Mouse (Mus musculus): ENCODE data around the gene Klhl26. TPM values are rescaled to one million over a fixed set of nuclear protein-coding genes. Genes with fewer than 3 reads are reported as not detected.

Gene Klhl26
- polyA plus RNA-seq, 1 experiment from 2014 or later, result 24.9 TPM

DNA sequence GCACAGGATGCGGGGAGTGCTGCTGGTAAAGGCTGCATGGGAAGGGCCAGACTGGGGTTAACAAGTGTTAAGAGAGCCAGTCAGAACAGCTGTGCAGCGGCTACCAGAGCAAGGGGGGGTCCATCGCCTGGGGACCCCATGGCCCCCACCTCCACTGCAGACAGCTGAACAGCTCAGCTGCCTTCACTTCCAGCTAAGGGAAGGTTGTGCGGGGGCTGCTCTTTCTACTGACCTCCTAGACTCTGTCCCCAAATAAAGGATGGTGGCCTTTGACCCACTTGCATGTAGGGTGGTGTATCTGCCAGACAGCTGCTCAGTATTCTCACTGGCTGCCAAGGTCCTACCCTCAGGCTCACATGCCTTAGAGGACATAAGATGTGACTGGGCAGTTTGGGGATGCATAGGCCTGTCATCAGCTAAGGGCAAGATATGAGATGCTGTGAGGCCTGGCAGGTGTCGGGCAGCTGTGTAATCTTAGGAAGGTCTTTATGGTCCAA, 9.5 kb downstream of the Klhl26 start:
- no peak overlapping the region for H3K4me2 ChIP-seq (ENCODE audit: low read depth, low read length)
- no peaks in the 10 kb centered on the region for H3K27me3 ChIP-seq (ENCODE audit: control insufficient read depth, insufficient read depth, low read length)
- 70% methylated on average over 5 of the region's 5 CpGs for WGBS
- H3K4me1 ChIP-seq (ENCODE audit: control insufficient read depth, insufficient read depth, low read length), result peaks cover 13% of the 10 kb centered on the region
- no peak overlapping the region for H3K4me3 ChIP-seq (replicated peaks; ENCODE audit: low read length)
- ATAC-seq (ENCODE audit: insufficient read depth, low FRiP score), result no peak
- H3K27ac ChIP-seq (ENCODE audit: low read length), result no peak overlapping the region
- no peak overlapping the region for H3K9ac ChIP-seq (ENCODE audit: low read length)
- H3K36me3 ChIP-seq (ENCODE audit: control insufficient read depth, insufficient read depth, low read length), result no peaks in the 10 kb centered on the region
- no peaks in the 10 kb centered on the region for H3K9me3 ChIP-seq (replicated peaks; ENCODE audit: control insufficient read depth, low read length)

DNA sequence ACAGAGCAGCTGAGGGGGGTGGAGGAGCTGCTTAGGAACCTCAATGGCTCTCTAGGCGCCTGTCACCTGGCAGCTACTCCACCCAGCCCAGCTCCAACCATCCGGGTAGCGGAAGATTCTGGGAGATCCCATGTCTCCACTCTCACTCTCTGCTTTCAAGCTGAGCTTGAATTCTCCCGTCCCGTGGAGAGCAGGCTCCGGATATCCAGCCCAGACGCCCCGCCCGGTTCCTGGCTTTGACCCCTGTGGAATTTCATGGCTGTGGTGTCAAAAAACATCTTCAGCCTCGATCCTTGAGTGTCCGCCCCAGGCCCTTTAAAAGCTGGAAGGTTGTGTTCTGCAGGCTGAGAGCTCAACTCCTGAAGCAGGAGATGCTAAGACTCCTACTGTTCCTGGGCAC, 10.0 kb downstream of the Klhl26 start:
- Histone ChIP-seq H3K4me2 (ENCODE audit: low read depth, low read length) (no peak overlapping the region), H3K4me1 (ENCODE audit: control insufficient read depth, insufficient read depth, low read length) (peaks cover 13% of the 10 kb centered on the region), H3K9ac (ENCODE audit: low read length) (no peak overlapping the region), H3K4me3 (replicated peaks; ENCODE audit: low read length) (no peak overlapping the region), H3K27me3 (ENCODE audit: control insufficient read depth, insufficient read depth, low read length) (no peaks in the 10 kb centered on the region), H3K36me3 (ENCODE audit: control insufficient read depth, insufficient read depth, low read length) (no peaks in the 10 kb centered on the region), H3K27ac (ENCODE audit: low read length) (no peak overlapping the region), H3K9me3 (replicated peaks; ENCODE audit: control insufficient read depth, low read length) (no peaks in the 10 kb centered on the region)
- ATAC-seq (ENCODE audit: insufficient read depth, low FRiP score), result no peak
- 66% methylated on average over 11 of the region's 11 CpGs for WGBS

DNA sequence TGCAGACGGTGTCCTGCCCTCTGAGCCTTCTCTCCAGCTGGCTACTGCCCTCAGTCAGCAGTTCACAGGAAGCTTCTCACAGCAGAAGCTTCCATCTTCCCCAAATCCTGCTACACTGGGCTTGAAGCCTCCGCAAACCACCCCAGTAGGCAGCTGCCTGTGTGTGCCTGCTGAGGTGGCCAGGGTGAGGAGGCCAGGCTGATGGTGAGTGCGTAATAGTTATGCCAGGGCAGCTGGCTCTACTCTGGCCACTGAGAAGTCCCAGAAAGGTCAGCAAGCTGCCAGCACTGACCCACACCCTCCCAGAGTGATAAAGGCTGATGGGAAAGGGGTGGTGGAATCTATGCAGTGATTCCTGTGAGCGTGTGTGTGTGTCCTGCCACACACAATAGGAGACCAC, 10.5 kb downstream of the Klhl26 start:
- ATAC-seq (ENCODE audit: insufficient read depth, low FRiP score), result no peak
- no peak overlapping the region for H3K27ac ChIP-seq (ENCODE audit: low read length)
- H3K27me3 ChIP-seq (ENCODE audit: control insufficient read depth, insufficient read depth, low read length), result no peaks in the 10 kb centered on the region
- H3K36me3 ChIP-seq (ENCODE audit: control insufficient read depth, insufficient read depth, low read length), result no peaks in the 10 kb centered on the region
- H3K4me3 ChIP-seq (replicated peaks; ENCODE audit: low read length), result no peak overlapping the region
- peaks cover 13% of the 10 kb centered on the region for H3K4me1 ChIP-seq (ENCODE audit: control insufficient read depth, insufficient read depth, low read length)
- H3K9me3 ChIP-seq (replicated peaks; ENCODE audit: control insufficient read depth, low read length), result no peaks in the 10 kb centered on the region
- 91% methylated on average over 4 of the region's 4 CpGs for WGBS
- H3K9ac ChIP-seq (ENCODE audit: low read length), result no peak overlapping the region
- no peak overlapping the region for H3K4me2 ChIP-seq (ENCODE audit: low read depth, low read length)

GRCm38 (mm10) chr8:70465701-70466100, 11.1 kb downstream of the Klhl26 start:
- Histone ChIP-seq H3K9ac (ENCODE audit: low read length) (no peak overlapping the region), H3K9me3 (replicated peaks; ENCODE audit: control insufficient read depth, low read length) (no peaks in the 10 kb centered on the region), H3K27ac (ENCODE audit: low read length) (no peak overlapping the region), H3K4me1 (ENCODE audit: control insufficient read depth, insufficient read depth, low read length) (peaks cover 13% of the 10 kb centered on the region), H3K4me3 (replicated peaks; ENCODE audit: low read length) (no peak overlapping the region), H3K36me3 (ENCODE audit: control insufficient read depth, insufficient read depth, low read length) (no peaks in the 10 kb centered on the region), H3K27me3 (ENCODE audit: control insufficient read depth, insufficient read depth, low read length) (no peaks in the 10 kb centered on the region), H3K4me2 (ENCODE audit: low read depth, low read length) (no peak overlapping the region)
- WGBS, result 97% methylated on average over 4 of the region's 4 CpGs
- no peak for ATAC-seq (ENCODE audit: insufficient read depth, low FRiP score)

- WGBS, result 89% methylated on average over 6 of the region's 6 CpGs
- H3K9ac ChIP-seq (ENCODE audit: low read length), result no peak overlapping the region
These were observed 12.6 kb downstream of the Klhl26 start for GRCm38 (mm10) chr8:70464162-70464561.

DNA sequence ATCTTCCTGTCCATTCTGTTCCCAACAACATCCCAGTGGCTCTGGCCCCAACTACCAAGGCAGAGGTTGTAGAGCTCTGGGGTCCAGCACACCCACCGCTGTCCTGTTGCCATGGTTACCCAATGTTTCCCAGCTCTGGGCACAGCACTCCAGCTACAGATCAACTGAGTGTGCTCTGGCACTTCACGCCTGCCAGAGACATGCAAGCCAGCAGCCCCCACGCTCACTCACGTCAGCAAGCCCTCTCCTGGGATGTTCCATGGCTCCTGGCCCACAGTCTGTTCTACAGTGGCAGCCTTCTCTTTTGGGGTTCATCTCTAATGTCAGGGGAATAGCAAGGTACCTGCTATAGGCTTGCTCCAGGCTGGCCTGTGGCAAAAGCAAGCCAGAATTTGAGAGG, 13.5 kb downstream of the Klhl26 start:
- H3K36me3 ChIP-seq (ENCODE audit: control insufficient read depth, insufficient read depth, low read length), result no peaks in the 10 kb centered on the region
- H3K4me3 ChIP-seq (replicated peaks; ENCODE audit: low read length), result no peak overlapping the region
- H3K27me3 ChIP-seq (ENCODE audit: control insufficient read depth, insufficient read depth, low read length), result no peaks in the 10 kb centered on the region
- peaks cover 10% of the 10 kb centered on the region for H3K4me1 ChIP-seq (ENCODE audit: control insufficient read depth, insufficient read depth, low read length)
- 84% methylated on average over 4 of the region's 4 CpGs for WGBS
- no peak for ATAC-seq (ENCODE audit: insufficient read depth, low FRiP score)
- no peak overlapping the region for H3K9ac ChIP-seq (ENCODE audit: low read length)
- no peaks in the 10 kb centered on the region for H3K9me3 ChIP-seq (replicated peaks; ENCODE audit: control insufficient read depth, low read length)
- no peak overlapping the region for H3K4me2 ChIP-seq (ENCODE audit: low read depth, low read length)
- H3K27ac ChIP-seq (ENCODE audit: low read length), result no peak overlapping the region

More at GRCm38 (mm10) chr8:70464162-70464561, 12.6 kb downstream of the Klhl26 start:
- Histone ChIP-seq H3K27me3 (ENCODE audit: control insufficient read depth, insufficient read depth, low read length) (no peaks in the 10 kb centered on the region), H3K9me3 (replicated peaks; ENCODE audit: control insufficient read depth, low read length) (no peaks in the 10 kb centered on the region), H3K4me1 (ENCODE audit: control insufficient read depth, insufficient read depth, low read length) (peaks cover 10% of the 10 kb centered on the region), H3K36me3 (ENCODE audit: control insufficient read depth, insufficient read depth, low read length) (no peaks in the 10 kb centered on the region), H3K27ac (ENCODE audit: low read length) (no peak overlapping the region), H3K4me3 (replicated peaks; ENCODE audit: low read length) (no peak overlapping the region), H3K4me2 (ENCODE audit: low read depth, low read length) (no peak overlapping the region)
- ATAC-seq (ENCODE audit: insufficient read depth, low FRiP score), result no peak

DNA sequence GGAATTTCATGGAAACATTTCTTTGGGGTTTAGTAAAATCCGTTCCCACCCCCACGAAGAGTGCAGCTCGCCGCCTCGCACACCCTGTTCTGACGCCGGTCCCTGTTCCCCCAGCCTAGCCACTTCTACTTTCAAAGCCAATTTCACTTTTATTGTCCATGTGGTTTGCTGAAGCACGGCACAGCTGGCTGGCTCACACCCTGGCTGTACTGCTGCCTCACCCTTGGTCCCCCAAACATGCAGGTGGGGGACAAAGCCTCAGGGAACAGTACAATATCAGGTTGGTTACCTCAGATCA, 14.3 kb downstream of the Klhl26 start:
- Histone ChIP-seq H3K4me1 (ENCODE audit: control insufficient read depth, insufficient read depth, low read length) (peaks cover 5% of the 10 kb centered on the region), H3K9ac (ENCODE audit: low read length) (no peak overlapping the region), H3K36me3 (ENCODE audit: control insufficient read depth, insufficient read depth, low read length) (no peaks in the 10 kb centered on the region), H3K27ac (ENCODE audit: low read length) (no peak overlapping the region), H3K27me3 (ENCODE audit: control insufficient read depth, insufficient read depth, low read length) (no peaks in the 10 kb centered on the region), H3K4me3 (replicated peaks; ENCODE audit: low read length) (no peak overlapping the region), H3K9me3 (replicated peaks; ENCODE audit: control insufficient read depth, low read length) (no peaks in the 10 kb centered on the region), H3K4me2 (ENCODE audit: low read depth, low read length) (no peak overlapping the region)
- ATAC-seq (ENCODE audit: insufficient read depth, low FRiP score), result no peak
- 95% methylated on average over 8 of the region's 8 CpGs for WGBS

DNA sequence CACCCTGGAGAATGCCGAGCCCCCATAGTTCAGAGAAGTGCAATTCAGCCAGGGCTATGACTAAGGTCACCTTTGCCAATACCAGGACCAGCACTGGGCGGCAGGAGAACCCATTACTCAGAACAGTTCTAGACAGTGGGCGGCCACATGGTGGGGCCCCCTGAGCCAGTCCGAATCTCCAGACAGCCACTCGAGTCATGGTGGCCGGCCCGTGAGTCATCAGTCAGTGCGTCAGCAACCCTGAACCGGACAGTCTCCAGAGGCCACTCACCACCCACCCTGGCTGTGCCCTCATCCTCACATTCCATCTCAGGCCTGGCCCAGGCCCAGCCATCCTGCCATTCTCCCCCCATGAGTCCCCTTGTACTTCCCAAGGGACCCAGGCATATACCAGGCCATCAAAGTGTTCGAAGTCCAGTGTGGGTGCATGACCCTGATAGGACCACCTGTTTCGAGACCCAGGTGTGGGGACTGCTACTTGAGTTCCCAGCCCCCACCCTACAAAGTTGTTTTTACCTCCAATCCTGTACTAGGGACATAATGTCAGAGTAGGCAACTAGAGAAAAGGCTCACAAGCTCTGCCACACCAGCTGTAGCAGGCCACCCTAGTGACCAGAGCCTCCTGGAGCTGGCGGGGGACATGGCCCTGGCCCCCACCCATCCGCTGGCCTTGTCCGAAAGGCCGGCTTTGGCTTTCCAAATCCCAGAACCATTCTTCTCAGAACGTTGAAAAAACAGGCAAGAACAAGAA, 14.8 kb downstream of the Klhl26 start:
- H3K9ac ChIP-seq (ENCODE audit: low read length), result no peak overlapping the region
- H3K4me1 ChIP-seq (ENCODE audit: control insufficient read depth, insufficient read depth, low read length), result peaks cover under 1% of the 10 kb centered on the region; the same call in 1 of the 2 replicates
- no peak overlapping the region for H3K27ac ChIP-seq (ENCODE audit: low read length)
- no peaks in the 10 kb centered on the region for H3K9me3 ChIP-seq (replicated peaks; ENCODE audit: control insufficient read depth, low read length)
- H3K4me3 ChIP-seq (replicated peaks; ENCODE audit: low read length), result no peak overlapping the region
- H3K36me3 ChIP-seq (ENCODE audit: control insufficient read depth, insufficient read depth, low read length), result no peaks in the 10 kb centered on the region
- H3K4me2 ChIP-seq (ENCODE audit: low read depth, low read length), result no peak overlapping the region
- ATAC-seq (ENCODE audit: insufficient read depth, low FRiP score), result no peak
- WGBS, result 86% methylated on average over 16 of the region's 16 CpGs
- no peaks in the 10 kb centered on the region for H3K27me3 ChIP-seq (ENCODE audit: control insufficient read depth, insufficient read depth, low read length)

GRCm38 (mm10) chr8:70460606-70461005, 16.2 kb downstream of the Klhl26 start:
- H3K4me3 ChIP-seq (replicated peaks; ENCODE audit: low read length), result no peak overlapping the region
- H3K9me3 ChIP-seq (replicated peaks; ENCODE audit: control insufficient read depth, low read length), result no peaks in the 10 kb centered on the region
- H3K27me3 ChIP-seq (ENCODE audit: control insufficient read depth, insufficient read depth, low read length), result no peaks in the 10 kb centered on the region
- no peak overlapping the region for H3K4me2 ChIP-seq (ENCODE audit: low read depth, low read length)
- no peak overlapping the region for H3K9ac ChIP-seq (ENCODE audit: low read length)
- H3K36me3 ChIP-seq (ENCODE audit: control insufficient read depth, insufficient read depth, low read length), result no peaks in the 10 kb centered on the region
- H3K27ac ChIP-seq (ENCODE audit: low read length), result no peak overlapping the region
- WGBS, result 73% methylated on average over 9 of the region's 9 CpGs
- no peaks in the 10 kb centered on the region for H3K4me1 ChIP-seq (ENCODE audit: control insufficient read depth, insufficient read depth, low read length)
- no peak for ATAC-seq (ENCODE audit: insufficient read depth, low FRiP score)
